Mouse (Mus musculus) ES-E14 (cell line): ENCODE data around the gene Chmp3. TPM values are rescaled to one million over a fixed set of nuclear protein-coding genes. Genes with fewer than 3 reads are reported as not detected.

Source experiments
- DNase-seq: peaks from one replicate; pipeline ENCODE4 v3.0.0-alpha.2; 2013; ENCODE audit warnings: low read depth, low spot score
- H3K27ac ChIP-seq: 2 replicates; pipeline ENCODE4 v1.5.1; 2012; ENCODE audit warnings: low read depth, mild to moderate bottlenecking, low read length, moderate library complexity, mixed read lengths; ENCODE audit not compliant: poor library complexity, insufficient read depth, severe bottlenecking
- H3K36me3 ChIP-seq: 2 replicates; pipeline ENCODE4 v1.6.1; 2012; ENCODE audit warnings: mild to moderate bottlenecking, low read length, moderate library complexity, mixed read lengths; ENCODE audit not compliant: control insufficient read depth, poor library complexity, insufficient read depth, severe bottlenecking
- H3K4me1 ChIP-seq, 2 experiments: fragments of 150-350 bp in 1 of 2; sonication (generic) in 1 of 2; 2 replicates each; pipeline ENCODE4 v1.6.1; 2012; ENCODE audit warnings: low read length in 2 of 2, mild to moderate bottlenecking in 1 of 2, mixed read lengths in 1 of 2; ENCODE audit not compliant: control insufficient read depth in 2 of 2, insufficient read depth in 2 of 2, poor library complexity in 1 of 2
- H3K4me3 ChIP-seq, 2 experiments: fragments of 150-350 bp in 1 of 2; sonication (generic) in 1 of 2; 2 replicates each; pipeline ENCODE4 v1.5.1; 2012; ENCODE audit warnings: low read length in 2 of 2, low read depth in 1 of 2, mild to moderate bottlenecking in 1 of 2, mixed read lengths in 1 of 2; ENCODE audit not compliant: insufficient read depth in 1 of 2, poor library complexity in 1 of 2, severe bottlenecking in 1 of 2
- H3K9ac ChIP-seq: 2 replicates; pipeline ENCODE4 v1.6.1; 2012; ENCODE audit warnings: low read depth, mild to moderate bottlenecking, low read length, mixed read lengths; ENCODE audit not compliant: poor library complexity, insufficient read depth, severe bottlenecking
- H3K9me3 ChIP-seq: fragments of 150-350 bp; sonication (generic); 2 replicates; pipeline ENCODE4 v1.6.1; 2012; ENCODE audit warnings: low read depth, mild to moderate bottlenecking, low read length; ENCODE audit not compliant: control insufficient read depth, insufficient read depth
- CHD2 ChIP-seq: IDR thresholded peaks from 2 replicates; pipeline ENCODE4 v1.6.1; 2014; ENCODE audit warnings: mild to moderate bottlenecking, low read depth, low read length, inconsistent platforms
- HCFC1 ChIP-seq: IDR thresholded peaks from 2 replicates; pipeline ENCODE4 v1.6.1; 2012; ENCODE audit warnings: low read length, inconsistent platforms, borderline replicate concordance; ENCODE audit not compliant: insufficient read depth
- MAFK ChIP-seq: IDR thresholded peaks from 2 replicates; pipeline ENCODE4 v1.6.1; 2014; ENCODE audit warnings: mild to moderate bottlenecking, low read depth, low read length, inconsistent platforms; ENCODE audit not compliant: insufficient read depth
- ZC3H11A ChIP-seq: IDR thresholded peaks from 2 replicates; pipeline ENCODE4 v1.6.1; 2012; ENCODE audit warnings: low read depth, mild to moderate bottlenecking, inconsistent platforms, low read length, borderline replicate concordance
- ZNF384 ChIP-seq: IDR thresholded peaks from 2 replicates; pipeline ENCODE4 v1.6.1; 2012; ENCODE audit warnings: low read depth, low read length, inconsistent platforms
- in situ Hi-C, 2 experiments: fragments of 600-800 bp; cut with MboI; formaldehyde crosslinking; loops; one replicate each; pipeline ENCODE4 v1.15.1; 2025; ENCODE audit warnings: low sequenced_read_pairs in 2 of 2, inconsistent platforms in 1 of 2; ENCODE audit not compliant: unreplicated experiment in 2 of 2
- total RNA-seq: library from RNA; depleted of rRNA; stranded (reverse); fragments of 300-350 nt; gene quantifications from 2 replicates; pipeline ENCODE4 v1.2.3, GENCODE M21; 2012

Gene Chmp3
- total RNA-seq, 1 experiment, result 55.8 TPM

DNA sequence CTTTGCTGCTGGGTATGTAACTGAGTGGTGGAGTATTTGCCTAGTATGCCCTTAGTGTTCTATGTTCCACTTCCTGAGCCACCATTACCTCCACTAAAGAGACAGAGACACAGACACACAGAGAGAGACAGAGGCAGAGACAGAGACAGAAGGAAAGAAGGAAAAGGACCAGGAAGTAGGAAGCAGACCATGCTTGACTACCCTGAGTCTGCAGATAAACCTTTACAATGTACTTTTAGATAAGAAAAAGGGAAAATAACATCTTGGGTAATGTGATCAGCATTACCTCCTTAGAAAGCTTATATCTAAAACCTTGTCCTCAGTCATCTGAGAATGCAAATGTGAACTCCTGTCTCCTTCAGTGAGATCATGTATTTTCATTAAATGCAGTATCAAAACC, 39.9 kb upstream of the Chmp3 start:
- no peak overlapping the region for H3K9ac ChIP-seq
- no peaks in the 10 kb centered on the region for H3K9me3 ChIP-seq
- no peaks in the 10 kb centered on the region for H3K4me1 ChIP-seq
- no peaks in the 10 kb centered on the region for H3K36me3 ChIP-seq
- in situ Hi-C loops, result no loop called here
- TF ChIP-seq ZC3H11A, result no peak
- TF ChIP-seq CHD2, result no peak
- TF ChIP-seq ZNF384, result no peak
- no peak for TF ChIP-seq HCFC1
- no peak for TF ChIP-seq MAFK
- H3K27ac ChIP-seq, result no peak overlapping the region
- DNase-seq, result no peak
- H3K4me3 ChIP-seq, result no peak overlapping the region

- no peak overlapping the region for H3K9ac ChIP-seq
- no peaks in the 10 kb centered on the region for H3K9me3 ChIP-seq
- H3K4me3 ChIP-seq, result no peak overlapping the region
- in situ Hi-C loops, result no loop called here
- DNase-seq, result no peak
- H3K4me1 ChIP-seq, result no peaks in the 10 kb centered on the region
- H3K36me3 ChIP-seq, result no peaks in the 10 kb centered on the region
- H3K27ac ChIP-seq, result no peak overlapping the region
- TF ChIP-seq CHD2 (no peak), HCFC1 (no peak), ZC3H11A (no peak), MAFK (no peak), ZNF384 (no peak)
Observed at GRCm38 (mm10) chr6:71504091-71504490, 39.5 kb upstream of the Chmp3 start.

DNA sequence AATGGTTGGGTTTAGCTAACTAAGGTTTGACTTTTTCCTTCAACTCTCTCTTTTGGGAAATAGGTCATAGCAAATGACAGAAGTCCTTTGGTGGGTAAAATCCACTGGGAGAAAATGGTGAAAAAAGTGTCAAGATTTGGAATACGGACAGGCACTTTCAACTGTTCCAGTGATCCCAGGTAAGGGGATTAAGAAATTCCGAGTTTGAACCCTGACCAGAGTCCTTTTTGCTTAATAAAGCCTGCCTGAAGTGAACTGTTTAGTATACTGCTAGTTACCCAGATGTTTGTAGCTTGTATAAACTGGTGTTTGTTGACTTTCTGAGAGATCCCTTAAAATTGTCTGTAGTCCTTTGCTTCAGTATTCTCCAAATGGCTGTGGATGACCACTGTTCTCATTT, 37.9 kb upstream of the Chmp3 start:
- H3K36me3 ChIP-seq, result no peaks in the 10 kb centered on the region
- no peak for DNase-seq
- H3K9me3 ChIP-seq, result no peaks in the 10 kb centered on the region
- no peak overlapping the region for H3K9ac ChIP-seq
- in situ Hi-C loops, result no loop called here
- H3K27ac ChIP-seq, result no peak overlapping the region
- H3K4me3 ChIP-seq, result no peak overlapping the region
- TF ChIP-seq CHD2 (no peak), ZC3H11A (no peak), ZNF384 (no peak), MAFK (no peak)
- H3K4me1 ChIP-seq, result no peaks in the 10 kb centered on the region

- no peaks in the 10 kb centered on the region for H3K9me3 ChIP-seq
- no peak for TF ChIP-seq ZC3H11A
- no peak for TF ChIP-seq MAFK
- TF ChIP-seq ZNF384, result no peak
- no peak for TF ChIP-seq CHD2
- TF ChIP-seq HCFC1, result no peak
- H3K4me1 ChIP-seq, result no peaks in the 10 kb centered on the region
- H3K36me3 ChIP-seq, result no peaks in the 10 kb centered on the region
- in situ Hi-C loops, result no loop called here
- no peak for DNase-seq
- no peak overlapping the region for H3K27ac ChIP-seq
- no peak overlapping the region for H3K9ac ChIP-seq
- no peak overlapping the region for H3K4me3 ChIP-seq
Observed at GRCm38 (mm10) chr6:71519476-71519875, 24.1 kb upstream of the Chmp3 start.

DNA sequence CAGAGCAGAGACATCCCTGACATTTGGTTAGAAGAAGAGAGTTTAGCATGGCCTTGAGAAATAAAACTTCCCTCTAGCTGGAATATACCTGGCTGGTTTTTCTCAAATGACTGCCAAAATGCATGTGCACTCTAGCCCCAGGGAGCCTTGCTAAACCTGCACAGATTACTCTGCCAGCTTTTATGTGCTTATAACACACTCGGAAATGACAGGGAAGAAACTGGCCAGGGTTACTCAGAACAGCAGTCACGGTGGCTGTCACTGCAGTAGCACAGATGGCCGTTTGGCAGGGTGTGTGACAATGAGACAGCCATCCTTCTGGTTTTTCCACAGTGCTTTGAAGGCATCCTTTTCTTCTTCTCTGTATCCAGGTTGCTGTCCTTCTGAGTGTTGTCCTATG, 18.0 kb upstream of the Chmp3 start:
- DNase-seq, result no peak
- Histone ChIP-seq H3K9me3 (no peaks in the 10 kb centered on the region), H3K4me1 (no peaks in the 10 kb centered on the region; a peak in 1 of 4 replicates), H3K27ac (no peak overlapping the region), H3K9ac (no peak overlapping the region), H3K36me3 (no peaks in the 10 kb centered on the region), H3K4me3 (no peak overlapping the region)
- in situ Hi-C loops, result no loop called here
- TF ChIP-seq ZNF384, result no peak
- no peak for TF ChIP-seq HCFC1
- no peak for TF ChIP-seq CHD2
- no peak for TF ChIP-seq MAFK
- no peak for TF ChIP-seq ZC3H11A
